Mouse (Mus musculus) midbrain, embryonic 10.5 days (tissue): ENCODE measurements around the gene Srgap3. TPM values are rescaled to one million over a fixed set of nuclear protein-coding genes. Genes with fewer than 3 reads are reported as not detected.

ENCODE experiments used
- DNase-seq: peaks from one replicate; pipeline ENCODE4 v3.0.0-alpha.2; 2017; ENCODE audit warnings: low spot score
- H3K27ac ChIP-seq: fragments of 300-500 bp; sonication (generic); replicated peaks from 2 replicates; pipeline ENCODE4 v1.5.1; 2016; ENCODE audit warnings: mild to moderate bottlenecking
- H3K27me3 ChIP-seq: fragments of 300-500 bp; sonication (generic); 2 replicates; pipeline ENCODE4 v1.6.1; 2016; ENCODE audit warnings: low read depth, mild to moderate bottlenecking; ENCODE audit not compliant: poor library complexity, severe bottlenecking
- H3K36me3 ChIP-seq: fragments of 300-500 bp; sonication (generic); 2 replicates; pipeline ENCODE4 v1.6.1; 2016; ENCODE audit warnings: mild to moderate bottlenecking, moderate library complexity
- H3K4me1 ChIP-seq: fragments of 300-500 bp; sonication (generic); 2 replicates; pipeline ENCODE4 v1.6.1; 2016
- H3K4me3 ChIP-seq: fragments of 300-500 bp; sonication (generic); 2 replicates; pipeline ENCODE4 v1.5.1; 2016; ENCODE audit warnings: mild to moderate bottlenecking, moderate library complexity
- H3K9me3 ChIP-seq: fragments of 300-500 bp; sonication (generic); replicated peaks from 2 replicates; pipeline ENCODE4 v1.6.1; 2016; ENCODE audit warnings: mild to moderate bottlenecking
- WGBS: fragments of 180-500 bp; shearing (Covaris S2); methylation state at CpG from one replicate; pipeline ENCODE4 v1.1.7; 2016; 5-methylcytosine and 5-hydroxymethylcytosine counted together
- polyA plus RNA-seq: library from polyadenylated mRNA; unstranded; fragments of >200 nt; fragmentation: Nextera tagmentation; extraction: Ambion mirVana; gene quantifications from 2 replicates; pipeline ENCODE4 v1.2.1, GENCODE M21; 2016

The Srgap3 gene
- polyA plus RNA-seq, 1 experiment from 2014 or later: 30.9 TPM

- H3K4me3 ChIP-seq: peak overlapping the region; percentile 44
- no peak for DNase-seq
- H3K27ac ChIP-seq: peak overlapping the region; percentile 87
- peaks cover 85% of the 10 kb centered on the region for H3K4me1 ChIP-seq
- H3K36me3 ChIP-seq: peaks cover 19% of the 10 kb centered on the region
- H3K27me3 ChIP-seq: no peaks in the 10 kb centered on the region
- 69% methylated on average over 4 of the region's 4 CpGs for WGBS
- no peaks in the 10 kb centered on the region for H3K9me3 ChIP-seq
These were observed 48.6 kb downstream of the Srgap3 start for GRCm38 (mm10) chr6:112898435-112898834.

- peaks cover 65% of the 10 kb centered on the region for H3K4me1 ChIP-seq
- H3K27me3 ChIP-seq: no peaks in the 10 kb centered on the region
- no peaks in the 10 kb centered on the region for H3K9me3 ChIP-seq
- peak; percentile 49 for DNase-seq
- WGBS: 27% methylated on average over 11 of the region's 11 CpGs
- H3K27ac ChIP-seq: peak overlapping the region; percentile 87
- H3K36me3 ChIP-seq: peaks cover 40% of the 10 kb centered on the region
- peak overlapping the region; percentile 37 for H3K4me3 ChIP-seq
These were observed 50.7 kb downstream of the Srgap3 start for GRCm38 (mm10) chr6:112896372-112896771.

- Histone ChIP-seq H3K9me3 (no peaks in the 10 kb centered on the region), H3K36me3 (peaks cover 84% of the 10 kb centered on the region), H3K4me3 (no peak overlapping the region), H3K27me3 (no peaks in the 10 kb centered on the region), H3K4me1 (peaks cover 47% of the 10 kb centered on the region), H3K27ac (no peak overlapping the region)
- no peak for DNase-seq
- 93% methylated on average over 2 of the region's 2 CpGs for WGBS
These were observed 56.7 kb downstream of the Srgap3 start for GRCm38 (mm10) chr6:112890331-112890751.

GRCm38 (mm10) chr6:112883588-112884135 is 63.4 kb downstream of the Srgap3 start:
- no peak for DNase-seq
- 77% methylated on average over 5 of the region's 5 CpGs for WGBS
- H3K27me3 ChIP-seq: no peaks in the 10 kb centered on the region
- H3K4me3 ChIP-seq: no peak overlapping the region
- peaks cover 53% of the 10 kb centered on the region for H3K36me3 ChIP-seq
- no peaks in the 10 kb centered on the region for H3K9me3 ChIP-seq
- peaks cover 87% of the 10 kb centered on the region for H3K4me1 ChIP-seq
- peak overlapping the region; percentile 82 for H3K27ac ChIP-seq

GRCm38 (mm10) chr6:112880048-112880534 is 67.0 kb downstream of the Srgap3 start:
- Histone ChIP-seq H3K27me3 (no peaks in the 10 kb centered on the region), H3K27ac (peak overlapping the region; percentile 83), H3K4me3 (peak overlapping the region; percentile 18; the same call in 1 of the 2 replicates), H3K4me1 (peaks cover 78% of the 10 kb centered on the region), H3K36me3 (peaks cover 70% of the 10 kb centered on the region), H3K9me3 (no peaks in the 10 kb centered on the region)
- DNase-seq: peak; percentile 45
- WGBS: 13% methylated on average over 5 of the region's 5 CpGs

- no peak overlapping the region for H3K4me3 ChIP-seq
- DNase-seq: no peak
- WGBS: 95% methylated on average over 5 of the region's 5 CpGs
- peaks cover 72% of the 10 kb centered on the region for H3K36me3 ChIP-seq
- peaks cover 69% of the 10 kb centered on the region for H3K4me1 ChIP-seq
- H3K27ac ChIP-seq: peak overlapping the region; percentile 83
- no peaks in the 10 kb centered on the region for H3K27me3 ChIP-seq
- no peaks in the 10 kb centered on the region for H3K9me3 ChIP-seq
These were observed 67.9 kb downstream of the Srgap3 start for GRCm38 (mm10) chr6:112879154-112879553.

- H3K27me3 ChIP-seq: no peaks in the 10 kb centered on the region
- H3K4me3 ChIP-seq: no peak overlapping the region
- H3K4me1 ChIP-seq: peaks cover 46% of the 10 kb centered on the region
- WGBS: 92% methylated on average over 9 of the region's 9 CpGs
- DNase-seq: no peak
- H3K36me3 ChIP-seq: peaks cover 83% of the 10 kb centered on the region
- no peaks in the 10 kb centered on the region for H3K9me3 ChIP-seq
- H3K27ac ChIP-seq: no peak overlapping the region
These were observed 73.8 kb downstream of the Srgap3 start for GRCm38 (mm10) chr6:112873089-112873835.

GRCm38 (mm10) chr6:112871241-112871780 is 75.8 kb downstream of the Srgap3 start:
- DNase-seq: no peak
- H3K27ac ChIP-seq: 0 out of 2 replicates have a peak overlapping the region, but pooled peaks have one; percentile 2
- WGBS: 89% methylated on average over 7 of the region's 7 CpGs
- H3K9me3 ChIP-seq: no peaks in the 10 kb centered on the region
- H3K27me3 ChIP-seq: no peaks in the 10 kb centered on the region
- no peak overlapping the region for H3K4me3 ChIP-seq
- H3K4me1 ChIP-seq: peaks cover 48% of the 10 kb centered on the region
- H3K36me3 ChIP-seq: peaks cover 83% of the 10 kb centered on the region

GRCm38 (mm10) chr6:112868197-112868957 is 78.7 kb downstream of the Srgap3 start:
- 89% methylated on average over 9 of the region's 9 CpGs for WGBS
- Histone ChIP-seq H3K4me1 (peaks cover 54% of the 10 kb centered on the region), H3K27me3 (no peaks in the 10 kb centered on the region), H3K36me3 (peaks cover 95% of the 10 kb centered on the region), H3K27ac (no peak overlapping the region; the same call in 1 of the 2 replicates), H3K9me3 (no peaks in the 10 kb centered on the region), H3K4me3 (no peak overlapping the region)
- DNase-seq: no peak

GRCm38 (mm10) chr6:112866096-112866495 is 81.0 kb downstream of the Srgap3 start:
- Histone ChIP-seq H3K9me3 (no peaks in the 10 kb centered on the region), H3K27me3 (no peaks in the 10 kb centered on the region), H3K4me1 (peaks cover 64% of the 10 kb centered on the region), H3K36me3 (peaks cover 88% of the 10 kb centered on the region), H3K27ac (peak overlapping the region; percentile 47; the same call in 1 of the 2 replicates), H3K4me3 (no peak overlapping the region)
- DNase-seq: no peak
- WGBS: 86% methylated on average over 4 of the region's 4 CpGs

GRCm38 (mm10) chr6:112865021-112865531 is 82.0 kb downstream of the Srgap3 start:
- Histone ChIP-seq H3K9me3 (no peaks in the 10 kb centered on the region), H3K36me3 (peaks cover 78% of the 10 kb centered on the region), H3K27ac (0 out of 2 replicates have a peak overlapping the region, but pooled peaks have one; percentile 28), H3K27me3 (no peaks in the 10 kb centered on the region), H3K4me1 (peaks cover 58% of the 10 kb centered on the region), H3K4me3 (no peak overlapping the region)
- DNase-seq: no peak
- 88% methylated on average over 6 of the region's 6 CpGs for WGBS

- Histone ChIP-seq H3K36me3 (peaks cover 66% of the 10 kb centered on the region), H3K27ac (0 out of 2 replicates have a peak overlapping the region, but pooled peaks have one; percentile 19), H3K4me3 (no peak overlapping the region), H3K27me3 (no peaks in the 10 kb centered on the region), H3K9me3 (no peaks in the 10 kb centered on the region), H3K4me1 (peaks cover 51% of the 10 kb centered on the region)
- 91% methylated on average over 7 of the region's 7 CpGs for WGBS
- no peak for DNase-seq
These were observed 84.6 kb downstream of the Srgap3 start for GRCm38 (mm10) chr6:112862465-112862864.
